Mouse (Mus musculus) neural tube, embryonic 11.5 days (tissue): ENCODE measurements at regions not wholly inside any gene's neighbourhood (a gene's known extent, or its start where the extent isn't known, plus 50 kb on each side); places are given as distances from the start of the nearest gene placed in this dataset.

Experiments used
- ATAC-seq: fragments of 200-750 bp; cut with Nextera tagmentation; 2 replicates; pipeline ENCODE4 v1.8.0; 2017; ENCODE audit warnings: moderate number of reproducible peaks, mild to moderate bottlenecking, moderate TSS enrichment, moderate library complexity; ENCODE audit not compliant: insufficient read depth, low FRiP score, low TSS enrichment
- DNase-seq: peaks from one replicate; pipeline ENCODE4 v3.0.0-alpha.2; 2015; ENCODE audit warnings: low spot score
- H3K27ac ChIP-seq: fragments of 300-500 bp; sonication (generic); 2 replicates; pipeline ENCODE4 v1.5.1; 2014; ENCODE audit warnings: low read depth, mild to moderate bottlenecking, low read length
- H3K27me3 ChIP-seq: fragments of 300-500 bp; sonication (generic); 2 replicates; pipeline ENCODE4 v1.6.1; 2014; ENCODE audit warnings: mild to moderate bottlenecking, low read length, mixed read lengths; ENCODE audit not compliant: control insufficient read depth, insufficient read depth
- H3K36me3 ChIP-seq: fragments of 300-500 bp; sonication (generic); 2 replicates; pipeline ENCODE4 v1.6.1; 2014; ENCODE audit warnings: mild to moderate bottlenecking, low read length, moderate library complexity, mixed read lengths; ENCODE audit not compliant: control insufficient read depth, insufficient read depth
- H3K4me1 ChIP-seq: fragments of 300-500 bp; sonication (generic); 2 replicates; pipeline ENCODE4 v1.6.1; 2014; ENCODE audit warnings: low read length, mixed read lengths; ENCODE audit not compliant: control insufficient read depth, insufficient read depth
- H3K4me2 ChIP-seq: fragments of 300-500 bp; sonication (generic); 2 replicates; pipeline ENCODE4 v1.6.1; 2014; ENCODE audit warnings: low read depth, mild to moderate bottlenecking, moderate library complexity
- H3K4me3 ChIP-seq: fragments of 300-500 bp; sonication (generic); 2 replicates; pipeline ENCODE4 v1.5.1; 2014; ENCODE audit warnings: low read depth, low read length
- H3K9ac ChIP-seq: fragments of 300-500 bp; sonication (generic); 2 replicates; pipeline ENCODE4 v1.6.1; 2014; ENCODE audit warnings: mild to moderate bottlenecking, low read length
- H3K9me3 ChIP-seq: fragments of 300-500 bp; sonication (generic); 2 replicates; pipeline ENCODE4 v1.6.1; 2016; ENCODE audit warnings: low read length; ENCODE audit not compliant: control insufficient read depth
- WGBS: fragments of 180-500 bp; shearing (Covaris S2); extraction: QIAGEN DNeasy Blood & Tissue Kit; methylation state at CpG from one replicate; pipeline ENCODE4 v1.1.7; 2014; 5-methylcytosine and 5-hydroxymethylcytosine counted together

GRCm38 (mm10) chr7:77507606-77508005 lies 1230.2 kb downstream of the Ntrk3 start:
- no peak for DNase-seq
- no peak overlapping the region for H3K27ac ChIP-seq
- H3K36me3 ChIP-seq, result no peaks in the 10 kb centered on the region
- no peaks in the 10 kb centered on the region for H3K9me3 ChIP-seq
- H3K4me3 ChIP-seq, result no peak overlapping the region
- ATAC-seq, result no peak
- no peak overlapping the region for H3K9ac ChIP-seq
- no peaks in the 10 kb centered on the region for H3K27me3 ChIP-seq
- H3K4me1 ChIP-seq, result no peaks in the 10 kb centered on the region
- no peak overlapping the region for H3K4me2 ChIP-seq
- WGBS, result 88% methylated on average over 3 of the region's 3 CpGs

- H3K9ac ChIP-seq, result no peak overlapping the region
- H3K9me3 ChIP-seq, result no peaks in the 10 kb centered on the region
- no peak for DNase-seq
- 83% methylated on average over 4 of the region's 4 CpGs for WGBS
- ATAC-seq, result no peak
- H3K4me3 ChIP-seq, result no peak overlapping the region
- H3K36me3 ChIP-seq, result no peaks in the 10 kb centered on the region
- H3K4me1 ChIP-seq, result no peaks in the 10 kb centered on the region
- H3K27me3 ChIP-seq, result no peaks in the 10 kb centered on the region
- H3K4me2 ChIP-seq, result no peak overlapping the region
- H3K27ac ChIP-seq, result no peak overlapping the region
These were observed 1235.2 kb downstream of the Ntrk3 start for GRCm38 (mm10) chr7:77502608-77503007.

- DNase-seq (no peak), ATAC-seq (no peak)
- Histone ChIP-seq H3K9me3 (no peaks in the 10 kb centered on the region), H3K4me3 (no peak overlapping the region), H3K27me3 (no peaks in the 10 kb centered on the region), H3K4me2 (no peak overlapping the region), H3K27ac (no peak overlapping the region), H3K36me3 (no peaks in the 10 kb centered on the region), H3K9ac (no peak overlapping the region), H3K4me1 (no peaks in the 10 kb centered on the region)
- 85% methylated on average over 3 of the region's 3 CpGs for WGBS
These were observed 1242.7 kb downstream of the Ntrk3 start for GRCm38 (mm10) chr7:77495066-77495465.

GRCm38 (mm10) chr7:77477519-77477918 lies 1247.8 kb downstream of the Agbl1 start:
- no peak for DNase-seq
- H3K4me1 ChIP-seq, result no peaks in the 10 kb centered on the region
- H3K9me3 ChIP-seq, result no peaks in the 10 kb centered on the region
- H3K36me3 ChIP-seq, result no peaks in the 10 kb centered on the region
- ATAC-seq, result no peak
- WGBS, result 92% methylated on average over 2 of the region's 2 CpGs
- no peak overlapping the region for H3K27ac ChIP-seq
- no peak overlapping the region for H3K4me3 ChIP-seq
- no peak overlapping the region for H3K9ac ChIP-seq
- H3K4me2 ChIP-seq, result no peak overlapping the region
- no peaks in the 10 kb centered on the region for H3K27me3 ChIP-seq

- H3K9ac ChIP-seq, result no peak overlapping the region
- H3K36me3 ChIP-seq, result no peaks in the 10 kb centered on the region
- H3K4me3 ChIP-seq, result no peak overlapping the region
- H3K4me1 ChIP-seq, result no peaks in the 10 kb centered on the region
- H3K27me3 ChIP-seq, result no peaks in the 10 kb centered on the region
- ATAC-seq, result no peak
- H3K9me3 ChIP-seq, result no peaks in the 10 kb centered on the region
- no peak overlapping the region for H3K4me2 ChIP-seq
- DNase-seq, result no peak
- WGBS, result 55% methylated on average over 2 of the region's 2 CpGs
- H3K27ac ChIP-seq, result no peak overlapping the region
These were observed 1216.3 kb downstream of the Agbl1 start for GRCm38 (mm10) chr7:77446052-77446367.

GRCm38 (mm10) chr7:77445352-77446051 lies 1215.8 kb downstream of the Agbl1 start:
- WGBS, result 54% methylated on average over 11 of the region's 11 CpGs
- no peak overlapping the region for H3K9ac ChIP-seq
- no peaks in the 10 kb centered on the region for H3K4me1 ChIP-seq
- no peaks in the 10 kb centered on the region for H3K27me3 ChIP-seq
- DNase-seq (peak; percentile 16), ATAC-seq (peak; percentile 65; the same call in 1 of the 2 replicates)
- 0 out of 2 replicates have a peak overlapping the region, but pooled peaks have one; percentile 1 for H3K4me2 ChIP-seq
- H3K27ac ChIP-seq, result no peak overlapping the region
- H3K36me3 ChIP-seq, result no peaks in the 10 kb centered on the region
- no peaks in the 10 kb centered on the region for H3K9me3 ChIP-seq
- H3K4me3 ChIP-seq, result no peak overlapping the region

- Histone ChIP-seq H3K4me3 (no peak overlapping the region), H3K36me3 (no peaks in the 10 kb centered on the region), H3K4me2 (no peak overlapping the region), H3K4me1 (no peaks in the 10 kb centered on the region), H3K9me3 (no peaks in the 10 kb centered on the region), H3K9ac (no peak overlapping the region), H3K27me3 (no peaks in the 10 kb centered on the region), H3K27ac (no peak overlapping the region)
- WGBS, result 75% methylated on average over 2 of the region's 2 CpGs
- DNase-seq (no peak), ATAC-seq (no peak)
These were observed 1211.9 kb downstream of the Agbl1 start for GRCm38 (mm10) chr7:77441622-77442021.

GRCm38 (mm10) chr7:77413606-77414005 lies 1183.9 kb downstream of the Agbl1 start:
- ATAC-seq (no peak), DNase-seq (no peak)
- no peaks in the 10 kb centered on the region for H3K4me1 ChIP-seq
- H3K4me2 ChIP-seq, result no peak overlapping the region
- H3K27me3 ChIP-seq, result no peaks in the 10 kb centered on the region
- H3K36me3 ChIP-seq, result no peaks in the 10 kb centered on the region
- H3K4me3 ChIP-seq, result no peak overlapping the region
- no peak overlapping the region for H3K9ac ChIP-seq
- H3K27ac ChIP-seq, result no peak overlapping the region
- 85% methylated on average over 4 of the region's 4 CpGs for WGBS
- H3K9me3 ChIP-seq, result no peaks in the 10 kb centered on the region
